Mouse (Mus musculus) liver, embryonic 15.5 days (tissue): ENCODE results near the gene Nell2. TPM values are rescaled to one million over a fixed set of nuclear protein-coding genes. Genes with fewer than 3 reads are reported as not detected.

Experiments used
- ATAC-seq: fragments of 200-750 bp; cut with Nextera tagmentation; 2 replicates; pipeline ENCODE4 v1.8.0; 2017; ENCODE audit warnings: moderate number of reproducible peaks, mild to moderate bottlenecking, moderate library complexity; ENCODE audit not compliant: insufficient read depth
- H3K27ac ChIP-seq: fragments of 300-500 bp; sonication (generic); replicated peaks from 2 replicates; pipeline ENCODE4 v1.5.1; 2015; ENCODE audit warnings: mild to moderate bottlenecking, inconsistent platforms
- H3K27me3 ChIP-seq: fragments of 300-500 bp; sonication (generic); 2 replicates; pipeline ENCODE4 v1.6.1; 2015; ENCODE audit warnings: mild to moderate bottlenecking, inconsistent platforms
- H3K36me3 ChIP-seq: fragments of 300-500 bp; sonication (generic); replicated peaks from 2 replicates; pipeline ENCODE4 v1.6.1; 2015; ENCODE audit warnings: moderate library complexity, mild to moderate bottlenecking, inconsistent platforms
- H3K4me1 ChIP-seq: fragments of 300-500 bp; sonication (generic); replicated peaks from 2 replicates; pipeline ENCODE4 v1.6.1; 2015; ENCODE audit warnings: inconsistent platforms
- H3K4me2 ChIP-seq: fragments of 300-500 bp; sonication (generic); 2 replicates; pipeline ENCODE4 v1.6.1; 2015; ENCODE audit warnings: moderate library complexity, mild to moderate bottlenecking, inconsistent platforms
- H3K4me3 ChIP-seq: fragments of 300-500 bp; sonication (generic); replicated peaks from 2 replicates; pipeline ENCODE4 v1.5.1; 2015; ENCODE audit warnings: mild to moderate bottlenecking, inconsistent platforms
- H3K9ac ChIP-seq: fragments of 300-500 bp; sonication (generic); 2 replicates; pipeline ENCODE4 v1.6.1; 2015; ENCODE audit warnings: moderate library complexity, mild to moderate bottlenecking, inconsistent platforms
- H3K9me3 ChIP-seq: fragments of 300-500 bp; sonication (generic); replicated peaks from 2 replicates; pipeline ENCODE4 v1.6.1; 2016; ENCODE audit warnings: inconsistent platforms
- WGBS: fragments of 180-500 bp; shearing (Covaris S2); methylation state at CpG from one replicate; pipeline ENCODE4 v1.1.7; 2015; ENCODE audit warnings: mixed read lengths; ENCODE audit not compliant: insufficient replicate concordance; 5-methylcytosine and 5-hydroxymethylcytosine counted together
- polyA plus RNA-seq: library from polyadenylated mRNA; unstranded; fragments of >200 nt; fragmentation: Nextera tagmentation; extraction: Ambion mirVana; gene quantifications from 2 replicates; pipeline ENCODE4 v1.2.1, GENCODE M21; 2015

The Nell2 gene
- polyA plus RNA-seq, 1 experiment from 2014 or later = 0.36 TPM

DNA sequence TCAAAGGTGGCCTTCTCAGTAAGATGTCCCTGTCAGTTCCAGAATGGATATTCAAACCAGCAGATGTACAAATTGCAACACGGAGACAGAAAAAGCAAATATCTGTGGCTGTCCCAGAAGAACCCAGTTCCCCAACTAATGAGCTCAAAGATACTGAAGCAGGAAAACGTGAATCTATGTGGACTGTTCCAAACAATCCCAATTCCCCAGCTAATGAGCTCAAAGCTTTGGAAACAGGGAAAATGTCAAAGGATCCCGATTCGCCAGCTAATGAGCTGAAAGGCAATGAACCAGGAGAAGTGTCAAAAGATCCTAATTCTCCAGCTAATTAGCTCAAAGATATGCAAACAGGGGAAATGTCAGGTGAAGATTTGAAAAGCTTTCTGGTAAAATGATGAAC, 109.7 kb downstream of the Nell2 start:
- no peaks in the 10 kb centered on the region for H3K36me3 ChIP-seq
- 57% methylated on average over 4 of the region's 4 CpGs for WGBS

DNA sequence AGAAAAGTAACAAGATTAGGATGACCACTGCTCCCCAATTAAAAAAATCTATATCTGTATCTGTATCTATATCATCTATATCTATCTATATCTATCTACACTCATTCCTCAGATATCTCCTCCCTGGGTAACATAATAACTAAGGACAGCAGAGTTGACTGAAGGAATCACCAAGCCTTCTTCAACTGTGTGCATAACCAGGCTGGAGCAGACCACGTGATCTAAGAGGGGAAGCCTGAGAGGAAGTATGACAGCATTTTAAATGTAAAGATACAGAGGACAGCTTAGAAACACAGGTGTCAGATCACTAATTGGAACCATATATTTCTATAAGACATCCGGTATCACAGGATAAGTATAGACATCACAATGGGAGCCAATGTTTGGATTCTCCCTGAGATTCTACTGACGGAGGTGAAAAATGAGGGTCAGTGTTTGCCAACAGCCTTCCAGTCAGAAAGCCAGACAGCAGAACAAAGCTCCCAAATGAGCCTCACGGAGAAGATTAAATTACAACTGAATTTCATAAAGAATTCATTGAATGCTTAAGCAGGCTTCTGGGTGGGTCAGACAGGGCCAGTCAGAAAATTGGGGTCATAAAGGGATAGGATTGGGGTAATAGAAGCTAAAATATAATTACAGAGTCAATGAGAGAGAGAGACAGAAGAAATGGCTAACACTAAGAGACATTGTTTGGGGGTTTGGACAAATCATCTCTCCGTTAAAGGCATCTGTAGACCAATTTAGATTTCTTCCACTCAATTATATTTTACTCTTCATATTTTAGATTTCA, 116.2 kb downstream of the Nell2 start:
- H3K36me3 ChIP-seq = no peaks in the 10 kb centered on the region
- H3K27ac ChIP-seq = no peak overlapping the region
- H3K9me3 ChIP-seq = no peaks in the 10 kb centered on the region
- H3K4me3 ChIP-seq = no peak overlapping the region
- 59% methylated on average over 5 of the region's 5 CpGs for WGBS
- no peak for ATAC-seq
- H3K27me3 ChIP-seq = no peaks in the 10 kb centered on the region
- H3K9ac ChIP-seq = no peak overlapping the region
- no peak overlapping the region for H3K4me2 ChIP-seq
- no peaks in the 10 kb centered on the region for H3K4me1 ChIP-seq

More for the DNA sequence above, 109.7 kb downstream of the Nell2 start:
- H3K27me3 ChIP-seq = no peaks in the 10 kb centered on the region
- no peak overlapping the region for H3K9ac ChIP-seq
- H3K27ac ChIP-seq = no peak overlapping the region
- no peak for ATAC-seq
- no peak overlapping the region for H3K4me2 ChIP-seq
- H3K4me3 ChIP-seq = no peak overlapping the region
- no peaks in the 10 kb centered on the region for H3K4me1 ChIP-seq
- H3K9me3 ChIP-seq = no peaks in the 10 kb centered on the region

DNA sequence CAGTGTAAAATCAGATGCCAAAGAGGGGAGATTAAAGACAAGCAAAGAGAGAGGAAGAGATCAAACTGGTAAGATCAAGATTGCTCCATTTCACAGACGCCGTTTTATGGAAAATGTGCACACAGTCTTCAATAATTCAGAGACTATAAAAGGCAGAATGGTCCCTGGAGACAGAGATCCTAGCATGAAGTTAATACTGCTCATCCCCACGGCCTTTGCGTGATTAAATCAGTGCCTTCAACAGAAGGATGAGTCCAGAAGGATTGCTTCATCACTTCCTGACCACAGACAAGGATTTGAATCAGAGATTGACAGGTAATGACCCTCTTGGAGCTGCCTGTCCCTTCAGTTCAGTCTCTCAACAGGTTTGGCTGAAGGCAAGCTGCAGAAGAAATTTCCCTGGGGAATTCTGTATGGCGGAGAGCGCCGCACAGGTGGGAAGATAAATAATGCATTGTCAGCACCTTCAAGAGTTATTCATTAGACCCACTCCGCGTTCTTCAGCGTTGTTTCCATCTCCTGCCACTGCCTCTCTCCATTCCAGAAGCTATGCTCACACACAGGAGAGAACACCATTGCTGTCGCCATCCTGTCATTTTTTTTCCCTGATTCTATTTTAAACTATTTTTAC, 118.0 kb downstream of the Nell2 start:
- H3K9ac ChIP-seq = no peak overlapping the region
- H3K27ac ChIP-seq = no peak overlapping the region
- H3K27me3 ChIP-seq = no peaks in the 10 kb centered on the region
- H3K4me1 ChIP-seq = no peaks in the 10 kb centered on the region
- no peak overlapping the region for H3K4me2 ChIP-seq
- WGBS = 71% methylated on average over 11 of the region's 11 CpGs
- no peak overlapping the region for H3K4me3 ChIP-seq
- H3K36me3 ChIP-seq = no peaks in the 10 kb centered on the region
- ATAC-seq = no peak
- no peaks in the 10 kb centered on the region for H3K9me3 ChIP-seq

DNA sequence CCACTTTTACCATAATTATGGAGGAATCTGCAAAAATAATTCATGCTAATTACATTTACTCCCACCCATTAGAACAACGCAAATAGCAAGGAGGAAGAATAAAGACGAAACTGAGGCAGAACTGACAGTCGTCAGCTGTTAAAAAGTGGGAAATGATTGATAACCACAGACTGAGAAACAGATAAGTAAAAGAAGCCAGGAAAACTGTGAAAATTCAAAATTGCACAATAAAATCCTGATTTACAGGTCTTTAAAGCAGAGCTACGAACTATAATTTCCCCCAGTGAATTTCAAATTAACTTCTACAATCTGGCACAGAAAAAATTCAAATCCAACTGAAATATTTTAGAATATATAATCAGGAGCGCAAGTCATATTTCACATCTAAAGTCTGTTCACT, 138.0 kb downstream of the Nell2 start:
- H3K27me3 ChIP-seq = no peaks in the 10 kb centered on the region
- no peak for ATAC-seq
- H3K9me3 ChIP-seq = no peaks in the 10 kb centered on the region
- no peak overlapping the region for H3K27ac ChIP-seq
- whole genome bisulfite sequencing = 60% methylated on average over 5 of the region's 5 CpGs
- no peak overlapping the region for H3K4me3 ChIP-seq
- H3K4me1 ChIP-seq = no peaks in the 10 kb centered on the region
- H3K36me3 ChIP-seq = no peaks in the 10 kb centered on the region
- no peak overlapping the region for H3K4me2 ChIP-seq
- no peak overlapping the region for H3K9ac ChIP-seq

DNA sequence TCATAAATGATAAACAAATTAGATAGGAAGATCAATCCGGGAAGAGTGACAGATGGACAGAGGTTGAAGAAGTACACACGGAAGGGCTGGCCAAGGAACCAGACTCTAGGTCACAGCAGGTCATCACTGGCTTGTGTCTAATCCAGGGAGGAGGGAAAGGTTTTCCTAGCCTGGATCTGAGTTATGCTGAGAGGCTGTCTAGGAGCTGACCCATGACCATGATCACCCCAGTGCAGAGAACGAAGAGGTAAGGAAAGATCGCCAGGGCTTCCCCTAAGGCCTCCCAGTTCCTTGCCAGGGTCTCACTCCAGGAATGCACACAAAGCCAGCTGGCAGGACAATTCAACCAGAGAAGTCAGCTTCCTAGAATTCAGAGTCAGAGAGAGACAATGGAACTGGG, 139.4 kb downstream of the Nell2 start:
- Histone ChIP-seq H3K4me1 (no peaks in the 10 kb centered on the region), H3K4me2 (no peak overlapping the region), H3K36me3 (no peaks in the 10 kb centered on the region), H3K27me3 (no peaks in the 10 kb centered on the region), H3K27ac (no peak overlapping the region), H3K4me3 (no peak overlapping the region), H3K9ac (no peak overlapping the region), H3K9me3 (no peaks in the 10 kb centered on the region)
- 67% methylated on average over 4 of the region's 4 CpGs for WGBS
- ATAC-seq = no peak

DNA sequence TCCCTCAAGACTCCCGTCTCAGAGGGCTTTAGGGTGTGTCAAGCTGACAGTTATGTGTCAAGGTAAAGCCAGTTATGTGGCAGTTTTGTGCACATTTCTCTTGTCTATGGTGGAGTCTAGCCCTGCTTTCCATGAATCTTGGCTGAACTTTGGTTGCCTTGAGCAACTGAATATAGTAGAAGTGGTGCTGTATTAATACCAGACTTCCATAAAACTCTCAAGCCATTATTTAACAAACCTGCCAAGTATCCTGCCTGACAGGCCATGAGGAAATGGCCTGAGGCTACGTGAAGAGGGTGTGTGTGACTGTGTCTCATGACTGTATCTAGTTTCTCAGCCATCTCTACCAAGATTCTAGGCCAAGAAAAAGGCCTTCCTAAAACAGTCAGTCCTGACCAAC, 147.5 kb downstream of the Nell2 start:
- Histone ChIP-seq H3K27me3 (no peaks in the 10 kb centered on the region), H3K9me3 (0 out of 2 replicates have a peak, but pooled peaks cover 3% of the 10 kb centered on the region), H3K27ac (no peak overlapping the region), H3K4me1 (no peaks in the 10 kb centered on the region), H3K4me3 (no peak overlapping the region), H3K9ac (no peak overlapping the region), H3K4me2 (no peak overlapping the region), H3K36me3 (no peaks in the 10 kb centered on the region)
- 39% methylated on average over 2 of the region's 2 CpGs for WGBS
- ATAC-seq = no peak

DNA sequence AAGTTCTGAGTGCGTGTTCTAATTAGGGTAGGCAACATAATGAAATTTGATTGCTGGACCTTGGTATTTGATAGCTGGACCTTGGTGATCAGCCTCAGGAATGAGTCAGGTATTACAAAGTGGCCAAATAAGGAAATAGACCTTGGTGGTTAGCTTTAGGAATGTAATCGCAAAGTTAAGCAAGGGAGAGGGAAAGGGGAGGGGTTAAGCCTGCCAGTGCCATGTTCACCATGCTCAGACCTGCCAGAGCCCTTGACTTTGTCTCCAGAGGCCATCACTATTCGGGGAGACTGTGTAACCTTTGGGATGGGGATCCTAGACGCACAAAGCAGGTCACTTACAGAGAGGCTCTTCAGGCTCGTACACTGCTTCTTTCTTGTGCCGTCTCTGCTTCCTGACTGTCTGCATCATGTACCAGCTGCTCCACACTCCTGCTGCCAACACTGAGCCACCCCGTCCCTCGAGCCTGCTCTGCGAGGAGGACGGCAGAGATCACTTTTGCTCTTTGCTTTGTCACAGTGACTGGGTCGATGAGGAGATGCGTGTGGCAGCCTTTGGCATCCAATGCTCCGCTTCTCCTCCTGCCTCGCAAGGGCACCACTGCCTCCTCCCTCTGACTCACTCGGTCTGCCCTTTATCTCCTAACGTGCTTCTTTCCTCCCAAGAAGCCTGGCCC, 157.5 kb downstream of the Nell2 start:
- WGBS = 63% methylated on average over 16 of the region's 16 CpGs
- Histone ChIP-seq H3K9me3 (no peaks in the 10 kb centered on the region), H3K4me3 (no peak overlapping the region), H3K27me3 (no peaks in the 10 kb centered on the region), H3K9ac (no peak overlapping the region), H3K4me2 (no peak overlapping the region), H3K36me3 (no peaks in the 10 kb centered on the region), H3K4me1 (no peaks in the 10 kb centered on the region), H3K27ac (no peak overlapping the region)
- ATAC-seq = no peak

DNA sequence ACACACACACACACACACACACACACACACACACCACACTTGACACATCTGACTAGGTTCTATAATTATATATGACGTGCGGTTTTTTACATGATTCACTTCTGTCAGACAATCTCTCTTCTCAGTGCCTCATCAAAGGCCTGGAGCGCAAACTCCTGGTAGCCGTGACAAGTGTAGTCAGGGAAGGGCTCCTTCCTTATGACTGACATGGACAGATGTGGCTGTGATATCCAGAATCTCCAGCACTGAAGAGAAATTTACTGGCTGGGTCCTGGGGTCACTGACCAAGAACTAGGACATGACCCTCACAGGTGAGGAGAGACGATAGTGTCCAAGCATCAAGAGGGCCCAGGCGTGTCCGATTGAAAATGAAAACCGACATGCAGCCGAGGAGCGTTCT, 160.2 kb downstream of the Nell2 start:
- no peaks in the 10 kb centered on the region for H3K27me3 ChIP-seq
- no peaks in the 10 kb centered on the region for H3K4me1 ChIP-seq
- H3K4me3 ChIP-seq = no peak overlapping the region
- no peaks in the 10 kb centered on the region for H3K36me3 ChIP-seq
- no peaks in the 10 kb centered on the region for H3K9me3 ChIP-seq
- H3K9ac ChIP-seq = no peak overlapping the region
- 77% methylated on average over 10 of the region's 10 CpGs for WGBS
- H3K4me2 ChIP-seq = no peak overlapping the region
- no peak for ATAC-seq
- H3K27ac ChIP-seq = no peak overlapping the region

DNA sequence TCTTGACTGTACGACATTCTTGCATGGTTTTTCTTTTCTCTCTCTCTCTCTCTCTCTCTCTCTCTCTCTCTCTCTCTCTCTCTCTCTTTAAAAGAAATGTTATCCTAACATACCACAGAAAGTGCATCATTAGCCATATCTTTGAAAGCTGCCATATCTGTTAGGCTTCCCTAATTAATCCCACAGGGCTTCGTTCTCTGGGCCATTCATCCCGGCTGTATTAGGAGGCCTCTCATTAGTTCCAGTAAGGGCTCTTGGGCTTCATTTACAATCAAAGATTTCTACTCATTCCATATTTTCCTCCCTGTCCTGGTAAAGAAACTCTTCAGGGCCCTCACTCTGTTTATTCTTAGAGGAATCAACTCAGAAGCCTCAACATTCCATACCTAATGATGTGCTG, 161.9 kb downstream of the Nell2 start:
- Histone ChIP-seq H3K27ac (no peak overlapping the region), H3K4me2 (no peak overlapping the region), H3K4me1 (no peaks in the 10 kb centered on the region), H3K9me3 (no peaks in the 10 kb centered on the region), H3K36me3 (no peaks in the 10 kb centered on the region), H3K9ac (no peak overlapping the region), H3K27me3 (no peaks in the 10 kb centered on the region), H3K4me3 (no peak overlapping the region)
- ATAC-seq = no peak
- WGBS = 61% methylated on average over 3 of the region's 3 CpGs

DNA sequence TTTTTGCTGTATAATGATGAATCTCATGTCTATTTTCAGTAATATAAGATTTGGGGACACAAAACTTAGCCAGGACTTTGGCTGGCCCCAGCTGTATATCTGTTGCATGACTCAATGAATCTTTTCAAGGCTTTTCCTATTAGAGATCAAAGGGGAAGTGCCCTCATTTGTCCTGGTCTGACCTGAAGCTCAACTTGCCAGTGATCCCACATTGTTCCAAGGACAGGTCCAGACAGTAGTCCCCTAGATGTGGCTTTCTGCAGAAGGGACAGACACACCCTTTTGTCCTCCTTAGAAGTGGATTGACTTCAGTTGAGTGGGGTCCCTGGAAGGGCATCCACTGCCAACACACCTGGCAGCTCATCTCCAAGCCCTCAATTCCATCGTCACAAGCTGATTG, 173.6 kb downstream of the Nell2 start:
- WGBS = 55% methylated on average over 1 of the region's 1 CpGs
- H3K4me2 ChIP-seq = no peak overlapping the region
- no peaks in the 10 kb centered on the region for H3K27me3 ChIP-seq
- no peaks in the 10 kb centered on the region for H3K36me3 ChIP-seq
- H3K4me1 ChIP-seq = no peaks in the 10 kb centered on the region
- no peak overlapping the region for H3K27ac ChIP-seq
- no peak overlapping the region for H3K9ac ChIP-seq
- no peak for ATAC-seq
- H3K9me3 ChIP-seq = no peaks in the 10 kb centered on the region
- H3K4me3 ChIP-seq = no peak overlapping the region
